Mouse (Mus musculus): Measurements from ENCODE around the gene Alox15.

The Alox15 gene

DNA sequence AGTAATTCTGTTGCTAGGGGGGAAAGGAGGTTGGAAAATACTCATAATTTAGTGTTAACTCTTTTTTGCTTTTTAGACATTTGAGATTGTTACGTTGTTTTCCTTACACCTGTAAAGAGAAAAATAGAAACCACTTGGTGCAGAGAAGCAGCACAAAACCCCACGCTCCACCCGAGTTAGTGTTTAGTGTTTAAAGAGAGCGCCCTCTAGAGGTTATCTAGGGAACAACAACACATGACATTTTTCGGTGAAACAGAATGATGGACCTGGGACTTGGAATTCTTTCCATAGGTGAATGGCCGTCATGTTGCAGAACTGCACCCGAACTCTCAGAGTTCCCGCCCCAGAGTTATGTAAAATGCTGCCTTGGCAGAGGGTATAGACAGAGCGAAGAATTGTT, 42.5 kb downstream of the Alox15 start:
- peak; percentile 72 for DNase-seq (ENCODE audit: low read depth, low spot score)

DNA sequence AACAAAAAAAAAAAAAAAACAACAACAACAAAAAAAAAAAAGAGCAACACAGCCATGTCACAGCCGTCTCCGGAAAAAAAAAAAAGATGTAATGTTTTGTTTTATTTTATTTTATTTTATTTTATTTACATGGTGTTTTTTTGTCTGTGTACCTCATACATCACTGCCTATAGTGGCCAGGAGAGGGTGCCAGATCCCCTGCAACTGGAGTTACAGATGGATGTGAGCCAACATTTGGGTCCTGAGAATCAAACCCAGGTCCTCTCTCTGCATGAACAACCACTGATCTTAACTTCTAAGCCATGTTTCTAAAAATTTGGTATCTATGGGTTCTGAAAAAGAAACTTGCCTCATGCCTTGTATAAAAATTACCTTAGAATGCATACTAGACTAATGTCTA, 43.5 kb downstream of the Alox15 start:
- DNase-seq (ENCODE audit: low read depth, low spot score): peak; percentile 63

- no peak for DNase-seq (ENCODE audit: low read depth, low spot score)
Observed at GRCm38 (mm10) chr11:70306159-70306558, 45.7 kb downstream of the Alox15 start.

- DNase-seq (ENCODE audit: low read depth, low spot score): no peak
Observed at GRCm38 (mm10) chr11:70302293-70302692, 49.5 kb downstream of the Alox15 start.

GRCm38 (mm10) chr11:70297836-70298454, 53.9 kb downstream of the Alox15 start:
- DNase-seq (ENCODE audit: low read depth, low spot score): no peak

DNA sequence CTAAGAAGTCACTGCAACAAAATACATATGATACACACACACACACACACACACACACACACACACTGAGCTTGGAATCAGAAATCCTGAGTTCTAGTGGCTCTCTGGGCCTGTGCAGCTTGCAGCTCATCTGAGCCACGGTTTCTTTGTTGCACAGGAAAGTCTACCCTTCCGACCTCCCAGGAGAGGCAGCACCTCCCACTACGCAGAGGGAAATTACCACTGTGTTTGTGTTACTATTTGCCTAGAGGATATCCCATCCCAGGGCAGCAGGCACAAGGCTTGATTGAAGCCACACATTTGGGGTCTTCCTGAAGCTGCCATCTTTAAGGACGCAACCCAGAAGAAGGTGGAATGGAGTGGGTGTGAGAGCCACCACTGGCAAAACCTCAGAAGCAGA, 54.4 kb downstream of the Alox15 start:
- no peak for DNase-seq (ENCODE audit: low read depth, low spot score)
